Mouse (Mus musculus) CH12.LX (cell line): ENCODE measurements around the gene Ptprd. TPM values are rescaled to one million over a fixed set of nuclear protein-coding genes. Genes with fewer than 3 reads are reported as not detected.

Source experiments
- DNase-seq: peaks from one replicate; pipeline ENCODE4 v3.0.0-alpha.2; 2013; ENCODE audit errors: extremely low read depth
- H3K27ac ChIP-seq: 2 replicates; pipeline ENCODE4 v1.5.1; 2012; ENCODE audit warnings: low read depth, mild to moderate bottlenecking, control low read depth, moderate library complexity; ENCODE audit not compliant: insufficient read depth
- H3K27me3 ChIP-seq: replicated peaks from 2 replicates; pipeline ENCODE3; 2012; ENCODE audit warnings: inconsistent platforms
- H3K36me3 ChIP-seq, 2 experiments: replicated peaks in 1 of 2; 2 replicates each; pipeline versions ENCODE3 to v1.6.1; 2012; ENCODE audit warnings: inconsistent platforms in 1 of 2, low read length in 1 of 2, mild to moderate bottlenecking in 1 of 2, mixed read lengths in 1 of 2, moderate library complexity in 1 of 2; ENCODE audit not compliant: control insufficient read depth in 1 of 2, insufficient read depth in 1 of 2
- H3K4me1 ChIP-seq, 2 experiments: 2 replicates each; pipeline ENCODE4 v1.6.1; 2012; ENCODE audit warnings: inconsistent platforms in 1 of 2, moderate library complexity in 1 of 2; ENCODE audit not compliant: insufficient read depth in 2 of 2, control insufficient read depth in 1 of 2
- H3K4me2 ChIP-seq: 2 replicates; pipeline ENCODE4 v1.6.1; 2012; ENCODE audit warnings: low read depth, mild to moderate bottlenecking, control low read depth; ENCODE audit not compliant: poor library complexity, insufficient read depth, severe bottlenecking
- H3K4me3 ChIP-seq, 3 experiments: fragments of 150-350 bp in 1 of 3; sonication (generic) in 1 of 3; replicated peaks in 1 of 3; 2 replicates each; pipeline versions ENCODE3 to v1.5.1; 2011 to 2012; ENCODE audit warnings: low read depth in 2 of 3, low read length in 2 of 3, mild to moderate bottlenecking in 2 of 3, moderate library complexity in 2 of 3, control low read depth in 1 of 3, improper control_type of control experiment in 1 of 3, inconsistent platforms in 1 of 3, mixed read lengths in 1 of 3; ENCODE audit not compliant: poor library complexity in 1 of 3
- H3K79me2 ChIP-seq: replicated peaks from 2 replicates; pipeline ENCODE4 v1.6.1; 2012; ENCODE audit warnings: mild to moderate bottlenecking, moderate library complexity; ENCODE audit not compliant: control insufficient read depth, poor library complexity, insufficient read depth, severe bottlenecking; ENCODE audit errors: extremely low read depth
- H3K9ac ChIP-seq: 2 replicates; pipeline ENCODE4 v1.6.1; 2012; ENCODE audit warnings: low read depth, mild to moderate bottlenecking, control low read depth, moderate library complexity; ENCODE audit not compliant: insufficient read depth
- H3K9me3 ChIP-seq: replicated peaks from 2 replicates; pipeline ENCODE3; 2012; ENCODE audit warnings: low read length, inconsistent platforms, mixed read lengths
- CTCF ChIP-seq, 2 experiments: IDR thresholded peaks in 1 of 2; conservative IDR thresholded peaks in 1 of 2; 2 replicates each; pipeline ENCODE4 v1.5.1; 2011 to 2012; ENCODE audit warnings: low read depth in 2 of 2, low read length in 2 of 2, improper control_type of control experiment in 1 of 2, inconsistent platforms in 1 of 2, mild to moderate bottlenecking in 1 of 2, moderate library complexity in 1 of 2
- ELF1 ChIP-seq: IDR thresholded peaks from 2 replicates; pipeline ENCODE4 v1.6.1; 2014; ENCODE audit warnings: low read depth, mild to moderate bottlenecking, inconsistent platforms, low read length, improper control_type of control experiment
- EP300 ChIP-seq: IDR thresholded peaks from 2 replicates; pipeline ENCODE4 v1.6.1; 2011; ENCODE audit warnings: low read length, improper control_type of control experiment
- HCFC1 ChIP-seq: IDR thresholded peaks from 2 replicates; pipeline ENCODE4 v1.6.1; 2012; ENCODE audit warnings: low read depth, mild to moderate bottlenecking, inconsistent platforms, low read length, improper control_type of control experiment
- JUN ChIP-seq: IDR thresholded peaks from 2 replicates; pipeline ENCODE4 v1.6.1; 2011; ENCODE audit warnings: low read depth, mild to moderate bottlenecking, low read length, improper control_type of control experiment, moderate library complexity; ENCODE audit not compliant: insufficient read depth
- KAT2A ChIP-seq: IDR thresholded peaks from 2 replicates; pipeline ENCODE4 v1.6.1; 2012; ENCODE audit warnings: low read length, improper control_type of control experiment, inconsistent platforms; ENCODE audit not compliant: insufficient replicate concordance
- MAFK ChIP-seq: IDR thresholded peaks from 2 replicates; pipeline ENCODE4 v1.6.1; 2011; ENCODE audit warnings: low read length, improper control_type of control experiment; ENCODE audit not compliant: insufficient replicate concordance
- PAX5 ChIP-seq: IDR thresholded peaks from 2 replicates; pipeline ENCODE4 v1.6.1; 2012; ENCODE audit warnings: low read length, inconsistent platforms, mixed read lengths
- POLR2AphosphoS2 ChIP-seq: IDR thresholded peaks from 2 replicates; pipeline ENCODE4 v1.6.1; 2011; ENCODE audit warnings: low read depth, low read length, improper control_type of control experiment
- RCOR1 ChIP-seq: conservative IDR thresholded peaks from 2 replicates; pipeline ENCODE4 v1.6.1; 2012; ENCODE audit warnings: low read depth, mild to moderate bottlenecking, inconsistent platforms, low read length, improper control_type of control experiment
- USF2 ChIP-seq: conservative IDR thresholded peaks from 2 replicates; pipeline ENCODE4 v1.6.1; 2011; ENCODE audit warnings: low read depth, low read length, improper control_type of control experiment
- ZKSCAN1 ChIP-seq: IDR thresholded peaks from 2 replicates; pipeline ENCODE4 v1.6.1; 2012; ENCODE audit warnings: low read depth, inconsistent platforms, low read length, improper control_type of control experiment, borderline replicate concordance
- ZNF384 ChIP-seq: IDR thresholded peaks from 2 replicates; pipeline ENCODE4 v1.6.1; 2012; ENCODE audit warnings: low read depth, low read length, improper control_type of control experiment, inconsistent platforms
- dilution Hi-C: fragments of 300-500 bp; cut with MboI; formaldehyde crosslinking; loops from 2 replicates; pipeline ENCODE4 v1.14.3; 2020; ENCODE audit warnings: low sequenced_read_pairs; ENCODE audit not compliant: extremely low pct_unique_long_range_greater_than_20kb, extremely low pct_ligation_motif_present
- in situ Hi-C: fragments of 300-500 bp; cut with MboI; formaldehyde crosslinking; loops from 3 replicates; pipeline ENCODE4 v1.14.3; 2019; ENCODE audit warnings: low sequenced_read_pairs, low pct_ligation_motif_present, low pct_unique_long_range_greater_than_20kb, mixed read lengths
- polyA plus RNA-seq: library from polyadenylated mRNA; unstranded; fragments of >175 nt; gene quantifications from 2 replicates; pipeline ENCODE4 v1.2.1, GENCODE M21; 2012; ENCODE audit warnings: low read depth; ENCODE audit not compliant: insufficient read length
- total RNA-seq, 2 experiments: library from RNA; depleted of rRNA; stranded (reverse); fragments of 300-350 nt in 1 of 2; fragments of >200 nt in 1 of 2; gene quantifications; 2 replicates each; pipeline ENCODE4 v1.2.3; 2012 to 2014

Gene Ptprd
- total and polyA plus RNA-seq, 3 experiments = not detected

GRCm38 (mm10) chr4:77110894-77111293 is 1100.9 kb downstream of the Ptprd start:
- H3K4me1 ChIP-seq = no peaks in the 10 kb centered on the region
- no peaks in the 10 kb centered on the region for H3K79me2 ChIP-seq
- DNase-seq = no peak
- H3K9me3 ChIP-seq = peaks cover 21% of the 10 kb centered on the region
- H3K27me3 ChIP-seq = no peaks in the 10 kb centered on the region
- no peak overlapping the region for H3K4me2 ChIP-seq
- no peak for TF ChIP-seq USF2
- H3K27ac ChIP-seq = no peak overlapping the region
- H3K9ac ChIP-seq = no peak overlapping the region
- no peak overlapping the region for H3K4me3 ChIP-seq
- dilution Hi-C loops (no loop called here), in situ Hi-C loops (no loop called here)
- no peaks in the 10 kb centered on the region for H3K36me3 ChIP-seq

GRCm38 (mm10) chr4:77107291-77107690 is 1104.5 kb downstream of the Ptprd start:
- Histone ChIP-seq H3K79me2 (no peaks in the 10 kb centered on the region), H3K9ac (no peak overlapping the region), H3K27me3 (no peaks in the 10 kb centered on the region), H3K9me3 (peaks cover 29% of the 10 kb centered on the region), H3K36me3 (no peaks in the 10 kb centered on the region), H3K4me3 (no peak overlapping the region), H3K4me2 (no peak overlapping the region), H3K27ac (no peak overlapping the region), H3K4me1 (no peaks in the 10 kb centered on the region)
- in situ Hi-C loops = no loop called here
- no peak for TF ChIP-seq EP300
- TF ChIP-seq ELF1 = no peak
- TF ChIP-seq CTCF (conservative IDR thresholded peaks at IDR 0.05 in 1 of 2, IDR thresholded peaks at IDR 0.05 in 1 of 2; ENCODE audit: low read depth in 2 of 2, low read length in 2 of 2) = no peak
- no peak for TF ChIP-seq JUN
- no peak for TF ChIP-seq HCFC1
- TF ChIP-seq ZNF384 = no peak
- no peak for TF ChIP-seq RCOR1
- no peak for DNase-seq
- dilution Hi-C loops = no loop called here

GRCm38 (mm10) chr4:77083165-77083564 is 1128.6 kb downstream of the Ptprd start:
- Histone ChIP-seq H3K27ac (no peak overlapping the region), H3K9ac (no peak overlapping the region), H3K79me2 (no peaks in the 10 kb centered on the region), H3K4me1 (no peaks in the 10 kb centered on the region), H3K4me3 (no peak overlapping the region), H3K27me3 (no peaks in the 10 kb centered on the region), H3K9me3 (peaks cover 25% of the 10 kb centered on the region), H3K4me2 (no peak overlapping the region), H3K36me3 (no peaks in the 10 kb centered on the region)
- TF ChIP-seq ZKSCAN1 (no peak), POLR2AphosphoS2 (no peak), KAT2A (no peak), HCFC1 (no peak), EP300 (no peak), RCOR1 (no peak), ELF1 (no peak), PAX5 (no peak), ZNF384 (no peak), MAFK (no peak)
- in situ Hi-C loops (no loop called here), dilution Hi-C loops (no loop called here)
- DNase-seq = no peak
